Mouse (Mus musculus) layer of hippocampus, adult 2 months (tissue): ENCODE measurements around the gene Saxo2. TPM values are rescaled to one million over a fixed set of nuclear protein-coding genes. Genes with fewer than 3 reads are reported as not detected.

Experiments
- DNase-seq, 2 experiments: peaks; one replicate each; pipeline ENCODE4 v3.0.0; 2022; ENCODE audit warnings: low spot score in 2 of 2
- H3K27ac ChIP-seq: fragments of 200-600 bp; 2 replicates; pipeline ENCODE4 v1.8.1; 2022
- H3K4me3 ChIP-seq: fragments of 200-600 bp; 2 replicates; pipeline ENCODE4 v1.8.1; 2022; ENCODE audit warnings: mild to moderate bottlenecking
- CTCF ChIP-seq: fragments of 200-600 bp; conservative IDR thresholded peaks from 2 replicates; pipeline ENCODE4 v1.8.1; 2022; ENCODE audit warnings: antibody characterized with exemption, mild to moderate bottlenecking, moderate library complexity
- long read RNA-seq, 2 experiments: library from polyadenylated mRNA; stranded (forward); transcript quantifications; one replicate each; pipeline ENCODE4 v2.0.0; 2021; ENCODE audit warnings: borderline mapping rate in 2 of 2
- total RNA-seq, 2 experiments: library from RNA; stranded (reverse); gene quantifications; 2 replicates each; pipeline ENCODE4 v1.2.3; 2021

The Saxo2 gene
- total RNA-seq = 1 to 10 TPM; 8.0 to 9.3 TPM
- long read RNA-seq, experiment 1, transcript Saxo2-202 (2 exons, 430 nt) = major isoform, 16 of 17 reads
- long read RNA-seq, experiment 1, partial matches to known transcripts = 0 of 17 reads
- long read RNA-seq, experiment 1, other reads (novel, unspliced or antisense) = 1 of 17 reads
- long read RNA-seq, experiment 2, transcript Saxo2-202 (2 exons, 430 nt) = major isoform, 13 of 13 reads
- long read RNA-seq, experiment 2, partial matches to known transcripts = 0 of 13 reads
- long read RNA-seq, experiment 2, other reads (novel, unspliced or antisense) = 0 of 13 reads

GRCm38 (mm10) chr7:82648353-82649080 is at the start of gene Saxo2, which contains the start of gene Efl1:
Gene Saxo2 (minus strand): TSS chr7:82648528.
Gene Efl1 (plus strand): TSS chr7:82648614.
- Histone ChIP-seq H3K27ac (peak within 1 kb of the TSS; percentile 81), H3K4me3 (peak within 1 kb of the TSS; percentile 91)
- peak; percentile 95 to 96 for DNase-seq
- TF ChIP-seq CTCF = no peak

GRCm38 (mm10) chr7:82697668-82698067 is 49.3 kb upstream of the Saxo2 start:
- peak; percentile 49 for TF ChIP-seq CTCF
- H3K27ac ChIP-seq = no peak overlapping the region
- H3K4me3 ChIP-seq = no peak overlapping the region
- DNase-seq = no peak

- TF ChIP-seq CTCF = no peak
- DNase-seq = no peak
- H3K4me3 ChIP-seq = no peak overlapping the region
- no peak overlapping the region for H3K27ac ChIP-seq
Measured at GRCm38 (mm10) chr7:82691021-82691738, 42.9 kb upstream of the Saxo2 start.

GRCm38 (mm10) chr7:82688736-82689135 is 40.4 kb upstream of the Saxo2 start:
- peak overlapping the region; percentile 65 for H3K27ac ChIP-seq
- peak in 1 of 2 experiments; percentile 17 for DNase-seq
- H3K4me3 ChIP-seq = no peak overlapping the region
- no peak for TF ChIP-seq CTCF

- Histone ChIP-seq H3K27ac (peak overlapping the region; percentile 16; the same call in 1 of the 2 replicates), H3K4me3 (no peak overlapping the region)
- TF ChIP-seq CTCF = no peak
- DNase-seq = no peak
Measured at GRCm38 (mm10) chr7:82679901-82680300, 31.6 kb upstream of the Saxo2 start.

- TF ChIP-seq CTCF = peak; percentile 80
- H3K27ac ChIP-seq = no peak overlapping the region
- H3K4me3 ChIP-seq = no peak overlapping the region
- DNase-seq = no peak
Measured at GRCm38 (mm10) chr7:82676834-82677233, 28.5 kb upstream of the Saxo2 start.

DNA sequence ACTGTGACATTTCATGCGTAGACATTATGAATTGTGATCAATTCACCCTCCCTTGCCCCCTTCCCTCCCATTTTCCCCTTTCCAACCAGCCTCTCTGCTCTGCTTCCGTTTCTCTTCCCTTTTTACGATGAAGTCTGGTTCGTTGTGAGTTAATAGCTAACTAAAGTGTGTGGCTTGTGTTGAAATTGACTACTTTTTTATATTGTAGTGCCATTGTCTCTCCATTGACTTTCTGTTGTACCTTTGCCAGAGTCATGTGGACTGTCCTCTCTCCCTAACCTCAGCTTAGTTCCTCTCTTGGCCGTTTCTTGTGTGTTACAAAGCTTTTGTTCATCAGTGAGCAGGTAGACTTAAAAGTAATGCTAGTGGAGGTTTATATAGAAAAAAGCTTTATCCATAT is 27.7 kb upstream of the Saxo2 start:
- no peak for TF ChIP-seq CTCF
- DNase-seq = no peak
- no peak overlapping the region for H3K4me3 ChIP-seq
- H3K27ac ChIP-seq = no peak overlapping the region

GRCm38 (mm10) chr7:82664604-82665003 is 16.3 kb upstream of the Saxo2 start:
- Histone ChIP-seq H3K27ac (peak overlapping the region; percentile 51; the same call in 1 of the 2 replicates), H3K4me3 (no peak overlapping the region)
- DNase-seq = no peak
- no peak for TF ChIP-seq CTCF

GRCm38 (mm10) chr7:82649081-82649445 is 735 bp upstream of the Saxo2 start:
- TF ChIP-seq CTCF = no peak
- H3K4me3 ChIP-seq = peak overlapping the region; percentile 91
- no peak for DNase-seq
- peak overlapping the region; percentile 36; the same call in 1 of the 2 replicates for H3K27ac ChIP-seq

- Histone ChIP-seq H3K27ac (peak overlapping the region; percentile 81; the same call in 1 of the 2 replicates), H3K4me3 (peak overlapping the region; percentile 91)
- no peak for DNase-seq
- TF ChIP-seq CTCF = no peak
Measured at GRCm38 (mm10) chr7:82647909-82648308, 419 bp downstream of the Saxo2 start.

- TF ChIP-seq CTCF = no peak
- no peak overlapping the region for H3K4me3 ChIP-seq
- DNase-seq = no peak
- no peak overlapping the region for H3K27ac ChIP-seq
Measured at GRCm38 (mm10) chr7:82647183-82647582, 1.1 kb downstream of the Saxo2 start.

DNA sequence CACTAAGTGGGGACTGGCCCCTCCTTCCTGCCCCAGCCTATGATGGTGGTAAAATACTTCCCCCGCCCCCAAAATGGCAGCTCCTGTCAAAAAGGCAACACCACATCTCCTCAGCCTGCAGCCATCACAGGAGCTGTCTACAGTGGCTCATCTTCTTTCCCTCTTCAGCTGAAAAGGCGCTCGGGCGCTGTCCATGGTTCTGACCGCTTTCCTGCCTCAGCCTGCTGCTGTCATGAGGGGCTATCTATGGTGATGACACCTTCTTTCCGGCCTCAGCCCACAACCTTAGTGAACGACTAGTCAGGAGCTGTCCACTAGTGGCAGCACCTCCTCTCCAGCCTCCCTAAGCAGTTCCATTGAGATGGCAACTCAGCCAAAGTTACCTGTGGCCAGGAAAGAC is 23.0 kb downstream of the Saxo2 start:
- no peak for TF ChIP-seq CTCF
- Histone ChIP-seq H3K27ac (no peak overlapping the region), H3K4me3 (no peak overlapping the region)
- no peak for DNase-seq

DNA sequence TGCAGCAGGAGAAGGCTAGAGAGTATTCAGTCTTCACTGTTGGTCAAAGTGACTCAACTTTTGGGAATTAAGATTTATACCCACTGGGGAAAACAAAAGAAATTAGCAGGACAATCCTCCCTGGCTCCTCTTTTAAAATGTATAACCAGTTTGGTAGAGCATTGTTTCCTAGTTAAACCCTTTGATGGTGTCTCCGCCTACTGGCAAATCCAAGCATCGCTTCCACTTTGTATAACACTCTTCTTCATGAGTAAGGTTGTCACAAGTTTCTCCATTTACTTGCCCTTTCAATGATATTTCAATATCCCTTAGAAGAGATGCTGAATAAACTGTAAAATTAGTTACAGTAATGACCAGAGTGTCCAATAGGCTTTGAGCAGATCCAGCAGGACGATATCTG is 38.7 kb downstream of the Saxo2 start:
- DNase-seq = peak in 1 of 2 experiments; percentile 30
- Histone ChIP-seq H3K27ac (no peak overlapping the region), H3K4me3 (no peak overlapping the region)
- TF ChIP-seq CTCF = peak; percentile 77
